Mouse (Mus musculus) liver, postnatal 0 days (tissue): ENCODE measurements around the gene Hoxa1.

Experiments used
- CTCF ChIP-seq: sonication (generic); IDR thresholded peaks from 2 replicates; pipeline ENCODE4 v1.5.1; 2016; ENCODE audit warnings: antibody characterized with exemption, low read depth
- EP300 ChIP-seq: IDR thresholded peaks from 2 replicates; pipeline ENCODE4 v1.6.1; 2016; ENCODE audit warnings: antibody characterized with exemption, low read depth, mild to moderate bottlenecking

- no peak for TF ChIP-seq EP300
- no peak for TF ChIP-seq CTCF
Observed at GRCm38 (mm10) chr6:52150401-52150966, 7.6 kb downstream of the Hoxa1 start.
